Mouse (Mus musculus): ENCODE results near the gene Pld1. TPM values are rescaled to one million over a fixed set of nuclear protein-coding genes. Genes with fewer than 3 reads are reported as not detected.

The Pld1 gene
- total RNA-seq, 2 experiments from 2014 or later = 3.2 to 12.7 TPM

DNA sequence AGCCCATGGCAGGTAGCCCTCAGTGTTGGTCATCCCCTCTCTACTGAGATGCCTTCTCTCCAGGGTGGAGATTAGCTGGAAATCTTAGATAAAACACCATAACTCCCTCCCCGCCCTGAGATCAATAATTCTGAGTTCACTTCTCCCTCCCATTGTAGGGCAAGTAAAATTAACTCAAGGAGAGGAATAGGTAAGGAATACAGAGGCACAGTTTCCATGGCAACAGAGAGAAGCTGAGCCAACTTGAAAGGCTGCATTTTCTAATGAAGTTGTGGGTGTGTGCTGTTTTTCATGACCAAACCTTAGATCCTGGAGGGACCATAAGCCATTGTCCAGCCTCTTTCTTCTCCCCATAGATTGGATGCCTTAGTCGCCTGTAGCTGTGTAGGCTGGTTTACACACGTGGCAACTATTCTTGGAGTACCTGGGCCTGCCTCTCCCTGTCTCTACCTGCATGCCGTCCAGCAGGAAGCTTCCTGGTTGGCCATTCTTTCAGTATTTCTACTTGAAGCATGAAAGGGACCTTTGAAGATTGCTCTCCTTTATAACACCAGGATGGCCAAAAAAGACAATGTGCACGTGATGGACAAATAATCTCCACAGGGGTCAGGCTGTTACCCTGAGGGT is 96.3 kb downstream of the Pld1 start:
- no peak for ATAC-seq (replicated peaks; ENCODE audit: low FRiP score, poor library complexity, severe bottlenecking)

DNA sequence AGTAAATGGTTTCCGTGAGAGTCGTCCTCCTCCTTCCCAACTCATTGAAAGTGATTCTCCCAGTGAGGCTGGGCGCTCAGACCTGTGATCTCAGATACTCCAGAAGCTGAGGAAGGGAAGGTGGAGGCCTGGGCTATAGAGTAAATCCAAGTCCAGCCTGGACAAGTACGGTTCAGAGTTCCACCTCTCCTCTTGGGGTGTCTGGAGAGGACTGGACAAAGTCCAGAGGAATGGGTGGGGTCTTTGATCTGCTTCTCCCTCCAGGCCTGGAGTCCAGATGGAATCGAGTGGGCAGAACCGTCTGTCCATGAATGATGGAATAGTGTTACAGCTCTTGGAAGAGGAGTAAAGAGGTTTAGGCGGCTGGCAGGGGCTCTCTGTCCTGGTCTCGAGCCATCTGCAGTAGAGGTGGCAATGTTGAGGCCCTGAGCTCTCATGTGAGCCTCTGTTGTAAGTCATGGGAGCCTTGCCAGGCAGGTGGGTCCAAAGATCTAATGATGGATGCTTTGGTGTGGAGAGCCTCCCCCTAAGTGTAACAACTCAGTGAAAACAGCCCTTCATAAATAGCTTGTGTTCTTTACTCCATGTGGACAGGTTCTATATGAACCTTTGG is 98.9 kb downstream of the Pld1 start:
- ATAC-seq (replicated peaks; ENCODE audit: low FRiP score, poor library complexity, severe bottlenecking) = no peak

DNA sequence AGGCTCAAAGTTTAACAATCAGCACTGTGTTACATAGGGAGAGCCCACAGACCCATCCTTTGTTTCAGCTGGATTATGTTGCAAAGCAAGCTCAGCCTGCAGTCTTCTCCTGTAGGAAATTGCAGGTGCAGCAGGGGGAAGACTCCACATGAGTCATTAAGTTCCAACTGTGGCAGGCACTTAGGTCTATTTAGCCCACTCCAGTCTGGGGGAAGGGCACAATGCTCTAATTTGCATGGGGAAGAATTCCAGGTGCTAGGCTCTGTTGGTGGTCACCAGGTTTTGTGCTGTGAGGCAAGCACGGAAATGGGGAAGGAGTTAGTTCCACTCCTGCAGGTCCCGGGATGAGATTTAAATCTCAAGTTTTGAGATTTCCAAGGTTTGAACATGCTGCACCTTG is 99.6 kb downstream of the Pld1 start:
- ATAC-seq (replicated peaks; ENCODE audit: low FRiP score, poor library complexity, severe bottlenecking) = no peak

DNA sequence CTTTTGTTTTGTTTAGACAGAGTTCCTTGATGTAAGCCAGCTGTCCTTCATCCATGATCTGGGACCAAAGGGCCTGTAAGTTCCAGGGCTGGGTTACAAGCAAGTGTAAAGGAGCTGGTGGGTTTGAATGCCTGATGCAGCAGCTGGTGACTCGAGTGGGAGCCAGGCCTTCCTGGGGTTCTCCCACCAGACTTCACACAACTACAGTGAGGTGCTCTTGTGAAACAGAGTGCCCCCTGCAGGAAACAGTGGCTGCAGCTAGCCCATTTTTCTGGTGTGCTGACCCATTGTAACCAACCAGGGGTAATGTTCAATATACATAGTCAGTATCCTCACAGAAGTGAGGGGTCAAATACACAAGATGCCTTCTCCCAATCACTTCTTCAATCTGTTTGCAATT is 101.3 kb downstream of the Pld1 start:
- no peak for ATAC-seq (replicated peaks; ENCODE audit: low FRiP score, poor library complexity, severe bottlenecking)

DNA sequence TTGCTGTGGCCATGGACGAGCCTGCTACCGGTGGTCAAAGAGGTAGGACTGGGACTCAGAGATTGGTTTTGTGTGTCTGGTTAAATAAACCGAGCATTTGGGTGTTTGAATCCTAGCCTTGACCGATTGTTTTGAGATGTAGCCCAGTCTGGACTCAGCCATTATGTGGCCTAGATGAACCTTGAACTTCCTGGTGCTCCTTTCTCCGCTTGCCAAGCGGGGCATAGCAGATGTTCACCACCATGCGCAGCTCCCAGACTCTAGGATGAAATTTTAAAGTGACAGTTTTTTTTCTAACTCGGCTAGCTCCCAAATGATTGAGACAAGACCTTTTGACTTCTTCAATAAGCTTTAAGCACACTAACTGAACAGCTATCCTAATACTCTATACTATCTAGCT is 102.7 kb downstream of the Pld1 start:
- ATAC-seq (replicated peaks; ENCODE audit: low FRiP score, poor library complexity, severe bottlenecking) = no peak

DNA sequence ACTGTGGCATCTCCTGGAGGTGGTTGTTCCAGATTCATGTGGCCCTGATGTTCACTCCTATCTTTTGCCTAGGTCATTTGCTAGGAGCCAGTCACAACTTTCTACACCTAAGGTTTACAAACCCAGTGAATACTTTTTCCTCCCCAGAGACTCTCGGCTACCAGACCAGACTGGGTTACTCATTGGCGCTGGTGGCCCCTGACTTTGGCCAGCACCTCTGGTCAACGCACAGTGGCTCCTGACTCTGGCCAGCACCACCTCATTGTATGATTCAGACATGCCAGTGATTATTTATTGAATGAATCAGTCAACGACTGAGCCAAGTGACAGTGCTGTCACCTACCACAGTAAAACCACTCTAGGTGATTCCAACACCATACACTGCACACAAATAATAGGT is 103.9 kb downstream of the Pld1 start:
- no peak for ATAC-seq (replicated peaks; ENCODE audit: low FRiP score, poor library complexity, severe bottlenecking)

DNA sequence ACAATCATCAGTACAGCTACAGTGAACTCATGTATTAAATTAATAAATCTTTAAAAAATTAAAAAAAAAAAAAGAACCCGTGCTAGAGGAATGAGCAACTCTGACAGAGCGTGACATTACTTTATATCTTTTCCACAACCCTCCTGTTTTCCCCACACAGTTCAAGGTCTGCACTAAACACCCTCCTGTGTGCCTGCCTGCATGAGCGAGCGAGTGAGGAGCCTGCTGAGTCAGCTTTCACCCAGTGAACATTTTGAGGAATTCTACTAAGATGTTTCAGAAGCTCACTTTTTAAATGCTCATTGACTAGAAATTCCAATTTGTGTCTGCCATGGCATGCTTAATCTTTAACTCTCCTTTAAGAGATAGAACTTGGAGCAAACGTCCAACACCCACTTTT is 109.1 kb downstream of the Pld1 start:
- ATAC-seq (replicated peaks; ENCODE audit: low FRiP score, poor library complexity, severe bottlenecking) = no peak

DNA sequence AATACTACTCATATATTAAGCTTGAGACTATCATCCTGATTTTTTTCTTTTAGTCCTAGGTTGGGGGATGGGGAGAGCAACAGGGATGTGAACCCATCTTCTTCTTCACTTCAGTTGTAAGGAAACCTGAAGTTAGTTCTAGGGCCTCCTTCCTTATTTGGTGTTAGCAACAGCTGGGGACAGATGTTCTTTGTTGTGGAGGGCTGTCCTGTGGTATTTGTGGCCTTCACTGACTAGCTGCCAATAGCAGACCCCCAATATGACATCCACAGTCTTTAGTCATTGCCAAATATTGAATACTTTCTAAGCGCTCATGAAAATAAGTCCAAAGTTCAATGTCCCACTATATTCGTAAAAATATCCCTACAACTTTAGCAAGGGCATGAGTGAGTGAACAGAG is 111.0 kb downstream of the Pld1 start:
- no peak for ATAC-seq (replicated peaks; ENCODE audit: low FRiP score, poor library complexity, severe bottlenecking)

DNA sequence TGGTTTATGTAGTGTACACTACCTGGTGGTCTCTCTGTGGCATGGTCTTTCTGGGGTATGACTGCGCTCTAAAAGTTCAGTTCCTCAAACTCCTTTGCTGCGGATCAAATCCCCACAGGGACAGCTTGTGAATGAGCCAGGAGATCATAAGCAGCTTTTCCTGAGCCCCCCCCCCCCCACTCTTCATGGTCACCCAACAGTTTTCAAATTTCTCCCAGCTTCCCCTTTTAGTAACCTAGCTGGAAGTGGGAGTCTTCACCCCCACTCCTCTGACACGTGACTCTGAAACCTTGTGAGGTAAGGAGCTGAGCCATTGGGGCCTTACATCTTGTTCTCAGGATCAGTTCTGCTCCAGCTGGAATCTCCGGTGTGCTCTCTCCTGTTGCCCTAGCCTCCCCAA is 114.6 kb downstream of the Pld1 start:
- no peak for ATAC-seq (replicated peaks; ENCODE audit: low FRiP score, poor library complexity, severe bottlenecking)

DNA sequence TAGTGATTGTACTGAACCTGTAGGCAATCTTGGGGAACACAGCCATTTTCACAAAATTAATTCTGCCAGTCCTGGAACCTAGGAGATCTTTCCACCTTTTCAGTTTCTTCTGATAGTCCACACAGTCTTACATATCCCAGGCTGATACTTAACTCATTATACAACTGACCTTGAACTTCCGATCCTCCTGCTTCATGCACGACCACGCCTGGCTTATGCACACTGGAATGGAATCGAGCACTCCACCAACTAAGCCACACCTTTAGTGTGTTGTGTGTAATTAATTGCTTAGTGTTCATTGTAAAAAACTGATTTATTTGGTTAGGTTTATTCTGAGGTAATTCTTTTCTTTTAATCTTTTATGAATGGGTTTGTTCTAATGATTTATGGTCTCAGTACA is 122.2 kb downstream of the Pld1 start:
- no peak for ATAC-seq (replicated peaks; ENCODE audit: low FRiP score, poor library complexity, severe bottlenecking)

DNA sequence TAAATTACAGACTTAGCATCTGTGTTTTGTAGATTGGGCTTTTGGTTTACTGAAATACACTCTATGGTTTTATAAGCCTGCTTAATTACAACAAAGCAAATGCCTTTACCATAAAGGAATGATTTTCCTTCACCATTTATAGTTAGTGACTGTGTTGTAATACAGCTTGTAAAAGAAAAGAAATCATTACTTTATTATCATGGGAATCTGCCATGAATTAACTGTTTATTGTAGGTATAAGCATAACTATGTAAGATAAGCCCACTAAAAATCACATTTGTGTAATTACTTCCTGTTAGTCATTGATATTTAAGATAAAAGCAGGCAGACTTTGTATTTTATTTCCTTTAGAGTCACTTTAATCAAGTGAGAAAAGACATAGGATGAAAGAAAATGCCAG is 122.7 kb downstream of the Pld1 start:
- no peak for ATAC-seq (replicated peaks; ENCODE audit: low FRiP score, poor library complexity, severe bottlenecking)

DNA sequence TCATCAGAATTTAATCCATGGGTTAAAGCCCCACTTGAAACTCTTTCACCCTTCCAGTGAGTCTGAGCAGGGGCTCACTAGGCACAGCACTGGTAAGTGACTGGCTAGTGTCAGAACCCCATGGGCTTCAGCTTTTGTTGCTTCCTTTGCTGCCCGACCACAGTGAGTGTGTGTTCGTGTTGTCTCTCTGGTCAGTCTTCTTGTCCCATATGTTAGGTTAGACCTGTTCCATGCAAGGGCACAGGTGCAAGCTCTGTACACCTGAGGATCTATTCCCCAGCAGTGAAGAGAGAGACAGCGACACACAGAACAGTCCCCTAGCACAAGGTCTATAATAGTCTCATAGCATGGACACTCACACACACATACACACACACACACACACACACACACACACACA is 140.7 kb downstream of the Pld1 start:
- no peak for ATAC-seq (replicated peaks; ENCODE audit: low FRiP score, poor library complexity, severe bottlenecking)

DNA sequence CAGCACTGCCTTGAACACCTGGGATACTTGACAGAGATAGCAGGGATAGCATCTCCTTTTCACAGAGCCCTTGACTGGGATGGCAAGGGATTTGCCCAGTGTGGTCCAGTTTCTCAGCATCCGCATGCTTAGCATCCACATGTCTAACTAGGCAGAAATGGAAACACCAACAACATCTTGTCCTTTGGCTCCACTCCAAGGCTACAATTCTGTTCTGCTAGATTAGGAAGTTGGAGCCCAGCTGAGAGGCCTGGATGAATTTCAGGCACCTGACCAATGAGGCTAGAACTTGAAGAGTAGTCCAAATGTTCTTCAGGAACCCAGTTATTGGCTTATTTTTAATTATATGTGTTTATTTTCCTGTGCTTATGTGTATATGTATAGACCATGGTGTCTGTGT is 141.6 kb downstream of the Pld1 start:
- ATAC-seq (replicated peaks; ENCODE audit: low FRiP score, poor library complexity, severe bottlenecking) = no peak

DNA sequence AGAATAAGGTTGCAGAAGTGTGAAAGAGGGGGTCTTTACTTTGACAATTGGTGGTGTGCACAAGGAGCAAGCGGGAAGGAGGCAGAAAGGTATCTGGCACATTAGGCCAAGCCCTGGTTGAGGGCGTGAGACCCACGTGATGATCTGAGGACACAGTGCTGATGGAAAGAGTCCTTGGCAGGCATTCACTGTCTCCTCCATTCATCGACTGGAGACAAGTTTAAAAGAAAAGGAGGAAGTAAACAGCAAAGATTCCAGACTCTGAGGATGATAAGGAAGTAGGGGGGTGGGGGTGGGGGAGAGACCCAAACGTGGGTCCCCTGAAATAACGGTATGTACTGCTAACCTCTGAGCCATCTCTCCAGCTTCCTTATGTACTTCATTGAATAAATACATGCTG is 142.5 kb downstream of the Pld1 start:
- ATAC-seq (replicated peaks; ENCODE audit: low FRiP score, poor library complexity, severe bottlenecking) = no peak

DNA sequence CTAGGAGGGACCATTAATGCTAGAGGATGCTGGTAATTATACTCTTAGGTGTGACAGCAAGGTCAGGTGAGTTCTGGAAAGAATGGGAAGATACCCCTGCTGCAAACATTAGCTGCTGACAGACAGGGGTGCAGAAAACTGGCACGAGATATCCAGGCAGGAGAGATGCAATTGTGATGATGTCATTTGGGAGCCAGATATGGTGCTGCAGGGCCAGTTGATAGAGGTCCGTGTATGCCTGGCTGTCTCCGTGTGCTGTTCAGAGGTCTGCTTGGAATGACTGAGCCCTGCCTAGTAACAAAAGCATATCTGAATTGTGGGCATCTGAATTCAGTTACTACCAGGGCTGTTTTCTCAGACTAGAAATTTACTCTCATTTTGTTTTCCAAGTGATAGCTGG is 144.7 kb downstream of the Pld1 start:
- no peak for ATAC-seq (replicated peaks; ENCODE audit: low FRiP score, poor library complexity, severe bottlenecking)

DNA sequence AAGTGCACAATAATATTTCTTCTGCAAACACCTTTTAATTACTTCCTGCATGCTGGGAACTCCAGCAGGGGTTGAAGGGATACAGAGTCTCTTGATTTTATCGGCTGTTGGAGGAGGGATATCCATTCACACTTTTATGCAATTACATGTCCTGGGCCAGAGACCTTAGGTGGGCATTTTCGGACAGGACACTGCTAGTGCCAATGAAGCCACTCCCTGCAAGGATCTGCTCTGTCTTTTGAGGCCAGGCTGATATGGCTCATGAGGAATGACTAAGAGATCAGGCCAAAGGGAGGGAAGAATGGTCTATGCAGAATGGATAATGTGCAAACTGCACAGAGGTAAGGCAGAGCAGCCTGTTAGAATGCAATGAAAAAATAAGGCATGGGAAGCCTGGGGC is 145.8 kb downstream of the Pld1 start:
- ATAC-seq (replicated peaks; ENCODE audit: low FRiP score, poor library complexity, severe bottlenecking) = no peak

DNA sequence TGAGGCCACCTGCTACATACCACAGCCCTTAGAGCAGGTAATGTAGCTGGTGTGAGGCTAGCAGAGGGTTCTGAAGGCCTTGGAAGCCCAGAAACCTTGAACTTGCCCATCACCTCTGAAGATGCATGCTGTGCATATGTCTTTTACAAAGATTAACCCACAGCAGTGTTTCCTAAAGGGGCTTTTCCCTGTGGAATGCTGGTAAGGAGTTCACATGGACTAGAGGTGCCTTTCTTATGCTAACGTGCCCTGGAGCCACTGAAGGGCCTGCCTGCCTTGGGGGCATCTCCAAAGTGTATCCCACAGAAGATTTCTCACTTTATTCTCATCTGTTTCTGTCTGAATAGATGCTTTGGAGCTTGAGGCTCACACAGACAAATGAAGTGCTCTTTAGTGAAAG is 152.8 kb downstream of the Pld1 start:
- no peak for ATAC-seq (replicated peaks; ENCODE audit: low FRiP score, poor library complexity, severe bottlenecking)

DNA sequence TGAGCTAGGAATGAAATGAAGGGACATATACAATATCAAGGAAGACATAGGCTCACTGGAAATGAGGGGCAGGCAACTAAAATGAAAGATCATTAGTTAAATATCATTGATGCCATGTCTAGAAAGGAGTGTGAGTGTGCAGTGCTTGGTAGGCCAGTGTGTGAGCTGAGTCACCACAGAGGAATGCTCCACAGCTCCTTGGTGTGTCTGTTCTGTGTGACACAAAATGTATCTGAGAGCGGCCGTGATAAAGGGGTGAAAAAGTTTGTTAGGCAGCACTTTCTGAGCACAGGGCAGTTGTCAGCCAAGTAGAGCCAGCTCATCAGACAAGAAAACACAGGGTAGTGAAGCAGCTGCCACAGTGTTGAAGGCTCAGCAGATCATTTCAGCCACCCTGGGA is 153.2 kb downstream of the Pld1 start:
- ATAC-seq (replicated peaks; ENCODE audit: low FRiP score, poor library complexity, severe bottlenecking) = no peak

DNA sequence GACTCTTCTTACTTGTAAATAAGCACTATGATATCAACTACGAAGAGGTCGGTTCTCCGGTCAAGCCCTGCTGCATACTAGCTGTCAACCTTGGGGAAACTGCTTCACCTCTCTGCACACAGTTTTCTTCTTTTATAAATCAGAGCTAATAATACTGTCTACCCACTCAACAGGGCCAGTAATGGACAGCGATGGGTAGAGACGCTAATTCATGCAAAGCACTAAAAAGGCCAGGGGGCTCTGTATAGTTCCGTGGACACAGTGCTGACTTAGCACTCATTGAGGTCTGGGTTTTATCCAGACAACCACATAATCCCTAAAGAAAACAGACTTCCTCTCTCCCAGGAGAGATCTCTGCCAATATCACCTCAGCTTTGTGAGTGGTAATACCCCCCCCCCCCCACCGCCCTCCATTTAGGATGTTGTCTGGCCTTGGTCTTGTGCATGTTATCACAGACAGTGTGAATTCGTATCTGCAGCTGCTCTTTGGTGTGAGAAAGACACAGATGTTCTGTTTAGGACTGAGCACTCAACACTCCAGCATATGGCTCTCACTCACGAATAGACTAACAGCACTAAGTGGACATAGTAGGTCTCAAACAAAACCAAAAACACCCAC is 155.3 kb downstream of the Pld1 start:
- ATAC-seq (replicated peaks; ENCODE audit: low FRiP score, poor library complexity, severe bottlenecking) = no peak

DNA sequence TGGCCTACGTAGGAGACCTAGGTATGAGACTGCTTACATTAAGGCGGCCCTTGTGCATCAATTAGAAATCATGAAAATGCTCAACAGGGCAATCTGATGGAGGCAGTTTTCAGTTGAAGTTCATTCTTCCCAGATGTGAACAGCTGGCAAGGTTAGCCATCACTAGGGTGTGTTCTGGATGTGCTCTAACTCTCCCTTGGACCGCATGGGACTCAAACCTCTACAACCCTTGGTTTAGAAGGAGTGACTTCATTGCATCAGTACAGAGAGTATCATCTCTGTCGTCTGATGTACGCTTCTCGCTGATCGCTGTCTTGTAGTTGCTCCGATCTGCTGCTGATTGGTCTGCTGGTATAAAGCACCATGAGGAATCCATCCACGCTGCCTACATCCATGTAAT is 157.0 kb downstream of the Pld1 start:
- no peak for ATAC-seq (replicated peaks; ENCODE audit: low FRiP score, poor library complexity, severe bottlenecking)

DNA sequence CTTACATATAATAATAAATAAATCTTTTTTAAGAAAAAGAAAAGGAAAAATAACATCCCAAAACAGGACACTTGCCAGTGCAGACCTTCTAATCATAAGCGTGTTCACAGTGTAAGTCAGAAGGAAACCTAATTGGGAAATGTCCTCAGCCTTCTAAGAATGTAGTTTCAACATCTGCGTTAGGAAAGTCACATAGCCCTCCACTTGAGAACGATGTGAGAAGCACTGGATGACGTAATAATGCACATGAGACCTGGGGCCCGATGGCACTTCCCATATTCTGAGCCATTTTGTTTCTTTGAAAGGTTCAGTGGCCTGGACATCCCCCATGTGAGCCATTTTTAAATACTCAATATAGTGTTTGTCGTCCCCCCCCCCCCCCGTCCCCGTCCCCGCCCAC is 160.7 kb downstream of the Pld1 start:
- ATAC-seq (replicated peaks; ENCODE audit: low FRiP score, poor library complexity, severe bottlenecking) = no peak

DNA sequence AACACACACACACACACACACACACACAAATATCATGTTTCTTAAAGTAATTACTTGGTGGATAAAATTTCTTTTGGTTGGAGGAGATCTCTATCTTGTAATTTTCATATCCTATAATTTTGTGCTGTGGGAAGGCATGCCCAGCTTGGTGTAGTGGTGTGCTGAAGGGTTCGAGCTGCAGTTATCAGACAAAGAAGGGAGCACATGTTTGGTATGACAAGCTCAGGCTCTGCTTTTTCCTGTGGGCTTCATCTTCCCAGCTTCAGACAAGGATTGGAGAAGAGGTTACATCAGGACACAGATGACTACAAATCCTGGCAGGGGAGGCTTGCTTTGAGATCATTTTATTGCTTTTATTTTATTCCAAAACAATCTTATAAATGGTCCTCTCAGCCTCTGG is 166.5 kb downstream of the Pld1 start:
- no peak for ATAC-seq (replicated peaks; ENCODE audit: low FRiP score, poor library complexity, severe bottlenecking)

All from erythroblast, adult 5-6 weeks (primary cell).